Mouse (Mus musculus): ENCODE measurements around the gene Loxl1. TPM values are rescaled to one million over a fixed set of nuclear protein-coding genes. Genes with fewer than 3 reads are reported as not detected.

Loxl1 gene
- polyA plus RNA-seq, 1 experiment, result 5.2 TPM

- H3K4me3 ChIP-seq (replicated peaks; ENCODE audit: control insufficient read depth, low read depth, low read length), result no peak overlapping the region
- no peaks in the 10 kb centered on the region for H3K4me1 ChIP-seq (ENCODE audit: control insufficient read depth, insufficient read depth, low read length)
- 91% methylated on average over 3 of the region's 3 CpGs for WGBS
- TF ChIP-seq POLR2A (IDR thresholded peaks at IDR 0.05; ENCODE audit: borderline replicate concordance, control insufficient read depth, low read depth, low read length) (no peak), CTCF (IDR thresholded peaks at IDR 0.05; ENCODE audit: control insufficient read depth, insufficient read depth, low read length) (no peak)
- no peak overlapping the region for H3K27ac ChIP-seq (ENCODE audit: control insufficient read depth, insufficient read depth, low read depth, low read length, poor library complexity)
These were observed 17.6 kb downstream of the Loxl1 start for GRCm38 (mm10) chr9:58295345-58295744.

GRCm38 (mm10) chr9:58294527-58294926 is 18.5 kb downstream of the Loxl1 start:
- H3K4me1 ChIP-seq (ENCODE audit: control insufficient read depth, insufficient read depth, low read length), result no peaks in the 10 kb centered on the region
- 65% methylated on average over 7 of the region's 7 CpGs for WGBS
- no peak overlapping the region for H3K4me3 ChIP-seq (replicated peaks; ENCODE audit: control insufficient read depth, low read depth, low read length)
- no peak overlapping the region for H3K27ac ChIP-seq (ENCODE audit: control insufficient read depth, insufficient read depth, low read depth, low read length, poor library complexity)
- TF ChIP-seq POLR2A (IDR thresholded peaks at IDR 0.05; ENCODE audit: borderline replicate concordance, control insufficient read depth, low read depth, low read length) (no peak), CTCF (IDR thresholded peaks at IDR 0.05; ENCODE audit: control insufficient read depth, insufficient read depth, low read length) (no peak)

GRCm38 (mm10) chr9:58289901-58290300 is 23.1 kb downstream of the Loxl1 start:
- Histone ChIP-seq H3K4me3 (replicated peaks; ENCODE audit: control insufficient read depth, low read depth, low read length) (no peak overlapping the region), H3K4me1 (ENCODE audit: control insufficient read depth, insufficient read depth, low read length) (no peaks in the 10 kb centered on the region), H3K27ac (ENCODE audit: control insufficient read depth, insufficient read depth, low read depth, low read length, poor library complexity) (no peak overlapping the region)
- 33% methylated on average over 2 of the region's 2 CpGs for WGBS
- TF ChIP-seq POLR2A (IDR thresholded peaks at IDR 0.05; ENCODE audit: borderline replicate concordance, control insufficient read depth, low read depth, low read length), result no peak
- TF ChIP-seq CTCF (IDR thresholded peaks at IDR 0.05; ENCODE audit: control insufficient read depth, insufficient read depth, low read length), result no peak

- WGBS, result 78% methylated on average over 1 of the region's 1 CpGs
- TF ChIP-seq CTCF (IDR thresholded peaks at IDR 0.05; ENCODE audit: control insufficient read depth, insufficient read depth, low read length), result no peak
- no peak for TF ChIP-seq POLR2A (IDR thresholded peaks at IDR 0.05; ENCODE audit: borderline replicate concordance, control insufficient read depth, low read depth, low read length)
- H3K4me3 ChIP-seq (replicated peaks; ENCODE audit: control insufficient read depth, low read depth, low read length), result no peak overlapping the region
- peak overlapping the region; percentile 30; the same call in 1 of the 2 replicates for H3K27ac ChIP-seq (ENCODE audit: control insufficient read depth, insufficient read depth, low read depth, low read length, poor library complexity)
- no peaks in the 10 kb centered on the region for H3K4me1 ChIP-seq (ENCODE audit: control insufficient read depth, insufficient read depth, low read length)
These were observed 23.9 kb downstream of the Loxl1 start for GRCm38 (mm10) chr9:58289090-58289489.

DNA sequence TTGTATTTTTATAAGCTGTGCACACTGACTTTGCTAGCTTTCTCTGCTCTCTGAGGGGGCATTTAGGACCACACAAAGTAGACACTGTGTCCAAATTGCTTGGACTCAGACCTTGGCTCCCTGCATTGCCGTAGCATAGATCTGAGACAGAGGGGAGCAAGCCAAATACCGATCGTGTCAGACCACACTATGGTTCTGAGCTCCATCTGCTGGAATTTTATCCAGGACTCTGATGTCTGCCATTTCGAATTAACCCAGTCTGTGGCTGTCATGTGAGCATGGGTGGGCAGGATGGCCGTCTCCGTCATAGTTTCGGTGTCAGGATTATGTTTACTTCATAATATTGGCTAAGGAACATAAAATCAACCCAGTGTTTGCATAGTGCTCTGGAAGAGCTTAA is 29.6 kb downstream of the Loxl1 start:
- TF ChIP-seq CTCF (IDR thresholded peaks at IDR 0.05; ENCODE audit: control insufficient read depth, insufficient read depth, low read length) (no peak), POLR2A (IDR thresholded peaks at IDR 0.05; ENCODE audit: borderline replicate concordance, control insufficient read depth, low read depth, low read length) (no peak)
- H3K27ac ChIP-seq (ENCODE audit: control insufficient read depth, insufficient read depth, low read depth, low read length, poor library complexity), result no peak overlapping the region
- no peaks in the 10 kb centered on the region; the same call in 1 of the 2 replicates for H3K4me1 ChIP-seq (ENCODE audit: control insufficient read depth, insufficient read depth, low read length)
- 87% methylated on average over 7 of the region's 7 CpGs for WGBS
- H3K4me3 ChIP-seq (replicated peaks; ENCODE audit: control insufficient read depth, low read depth, low read length), result no peak overlapping the region

DNA sequence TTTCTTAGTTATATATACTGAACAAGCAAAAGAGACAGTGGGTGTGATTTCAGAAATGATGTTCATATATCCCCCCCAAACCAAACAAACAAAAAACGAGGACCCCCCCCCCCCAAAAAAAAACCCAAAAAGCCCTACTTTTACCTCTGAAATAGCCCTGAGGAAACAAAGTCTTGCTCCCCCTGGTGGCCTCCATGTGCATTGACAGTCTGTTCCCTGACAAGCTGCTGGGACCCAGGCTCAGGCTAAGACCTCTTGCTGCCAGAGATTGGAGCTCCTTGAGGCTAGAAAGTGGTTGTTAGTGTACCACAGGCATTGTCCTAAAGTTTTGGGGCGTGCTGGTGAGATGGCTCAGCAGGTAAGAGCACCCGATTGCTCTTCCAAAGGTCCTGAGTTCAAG is 31.4 kb downstream of the Loxl1 start:
- WGBS, result 46% methylated on average over 3 of the region's 3 CpGs
- no peak overlapping the region for H3K4me3 ChIP-seq (replicated peaks; ENCODE audit: control insufficient read depth, low read depth, low read length)
- H3K4me1 ChIP-seq (ENCODE audit: control insufficient read depth, insufficient read depth, low read length), result no peaks in the 10 kb centered on the region; the same call in 1 of the 2 replicates
- peak; percentile 70 for TF ChIP-seq CTCF (IDR thresholded peaks at IDR 0.05; ENCODE audit: control insufficient read depth, insufficient read depth, low read length)
- no peak for TF ChIP-seq POLR2A (IDR thresholded peaks at IDR 0.05; ENCODE audit: borderline replicate concordance, control insufficient read depth, low read depth, low read length)
- H3K27ac ChIP-seq (ENCODE audit: control insufficient read depth, insufficient read depth, low read depth, low read length, poor library complexity), result no peak overlapping the region

- WGBS, result 28% methylated on average over 9 of the region's 9 CpGs
- no peak overlapping the region for H3K4me3 ChIP-seq (replicated peaks; ENCODE audit: control insufficient read depth, low read depth, low read length)
These were observed 32.5 kb downstream of the Loxl1 start for GRCm38 (mm10) chr9:58280259-58281109.

GRCm38 (mm10) chr9:58279780-58280179 is 33.2 kb downstream of the Loxl1 start:
- no peak overlapping the region for H3K4me3 ChIP-seq (replicated peaks; ENCODE audit: control insufficient read depth, low read depth, low read length)
- TF ChIP-seq CTCF (IDR thresholded peaks at IDR 0.05; ENCODE audit: control insufficient read depth, insufficient read depth, low read length), result no peak
- no peak for TF ChIP-seq POLR2A (IDR thresholded peaks at IDR 0.05; ENCODE audit: borderline replicate concordance, control insufficient read depth, low read depth, low read length)
- H3K4me1 ChIP-seq (ENCODE audit: control insufficient read depth, insufficient read depth, low read length), result peaks cover 6% of the 10 kb centered on the region
- no peak overlapping the region for H3K27ac ChIP-seq (ENCODE audit: control insufficient read depth, insufficient read depth, low read depth, low read length, poor library complexity)
- 72% methylated on average over 5 of the region's 5 CpGs for WGBS

More at GRCm38 (mm10) chr9:58280259-58281109, 32.5 kb downstream of the Loxl1 start:
- peaks cover 5% of the 10 kb centered on the region for H3K4me1 ChIP-seq (ENCODE audit: control insufficient read depth, insufficient read depth, low read length)
- no peak overlapping the region for H3K27ac ChIP-seq (ENCODE audit: control insufficient read depth, insufficient read depth, low read depth, low read length, poor library complexity)
- TF ChIP-seq POLR2A (IDR thresholded peaks at IDR 0.05; ENCODE audit: borderline replicate concordance, control insufficient read depth, low read depth, low read length), result no peak
- TF ChIP-seq CTCF (IDR thresholded peaks at IDR 0.05; ENCODE audit: control insufficient read depth, insufficient read depth, low read length), result peak; percentile 67

Measured in bone marrow, adult 2 months (tissue).